Comparison of ENCODE assay signal across 23 mouse cellular contexts in the genomic region with DNA sequence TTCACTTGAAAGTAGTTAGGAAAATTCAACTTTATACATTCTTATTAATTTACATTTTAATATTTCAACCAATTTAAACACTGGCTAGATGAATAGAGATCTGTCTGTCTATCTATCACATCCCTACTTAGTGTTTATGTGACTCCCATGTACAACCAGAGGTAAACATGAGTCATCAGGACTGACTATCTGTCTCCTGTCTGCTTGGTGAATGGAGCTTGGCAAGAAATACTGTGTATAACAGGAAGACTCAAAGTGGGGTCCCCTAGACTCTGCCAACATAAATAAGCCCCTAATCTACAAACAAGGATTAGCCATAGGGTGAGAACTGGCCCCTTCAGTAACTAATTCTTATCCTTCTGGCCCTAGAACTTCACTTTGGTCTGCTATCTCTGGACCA. TPM values are rescaled to one million over a fixed set of nuclear protein-coding genes. Genes with fewer than 3 reads are reported as not detected.
DNase-seq lines count a peak whose midpoint lies in the region; ATAC-seq and TF ChIP-seq lines count a peak whose summit lies in the region.
"Had no signal": no experiment of that assay in that cellular context is flagged by ENCODE, and none has a peak within 500 bp of the region (broad histone marks: within the 10 kb centered on the region; RNA-seq: fewer than 3 reads in every experiment).

No protein-coding gene starts in this region.

- TF ChIP-seq CTCF in lung, adult 2 months (IDR thresholded peaks at IDR 0.05; ENCODE audit: insufficient read depth, low read length): no peak

- DNase-seq in heart, embryonic 10.5 days (ENCODE audit: low spot score): no peak
- no peak for DNase-seq in lung, adult 2 months
- DNase-seq in kidney, postnatal 36 days: no peak
- no peak for DNase-seq in frontal cortex, postnatal 10 days (ENCODE audit: low spot score in 2 of 2)
- DNase-seq: adrenal gland, adult 2 months; cerebellum, adult 2 months; heart, adult 11 months; kidney, adult 8-10 months; kidney, postnatal 25 days; layer of hippocampus, adult 9-11 months; lung, adult 18-20 months; right cerebral cortex, postnatal 4 days; thymus, postnatal 36 days had no signal

- no peaks in the 10 kb centered on the region for H3K27me3 ChIP-seq in heart, embryonic 15.5 days
- H3K27me3 ChIP-seq in heart, embryonic 10.5 days (ENCODE audit: insufficient read depth, poor library complexity, severe bottlenecking): no peaks in the 10 kb centered on the region
- H3K27me3 ChIP-seq in lung, embryonic 15.5 days: no peaks in the 10 kb centered on the region
- no peaks in the 10 kb centered on the region for H3K27me3 ChIP-seq in intestine, embryonic 15.5 days (replicated peaks)
- H3K27me3 ChIP-seq in stomach, embryonic 16.5 days (ENCODE audit: control insufficient read depth, insufficient read depth, low read length): no peaks in the 10 kb centered on the region
- H3K27me3 ChIP-seq: limb, embryonic 12.5 days; midbrain, embryonic 13.5 days; neural tube, embryonic 12.5 days had no signal

- peak overlapping the region; percentile 24; the same call in 1 of the 2 replicates for H3K27ac ChIP-seq in heart, embryonic 15.5 days
- no peak overlapping the region; the same call in 1 of the 2 replicates for H3K27ac ChIP-seq in heart, embryonic 10.5 days
- peak overlapping the region; percentile 70 for H3K27ac ChIP-seq in lung, embryonic 15.5 days
- peak overlapping the region; percentile 58 for H3K27ac ChIP-seq in intestine, embryonic 15.5 days
- H3K27ac ChIP-seq in stomach, embryonic 16.5 days (ENCODE audit: low read length): peak overlapping the region; percentile 69
- H3K27ac ChIP-seq: hindbrain, embryonic 10.5 days; hindbrain, postnatal 0 days; limb, embryonic 12.5 days; midbrain, embryonic 13.5 days; neural tube, embryonic 12.5 days had no signal

- no peaks in the 10 kb centered on the region for H3K36me3 ChIP-seq in heart, embryonic 15.5 days
- H3K36me3 ChIP-seq in heart, embryonic 10.5 days: no peaks in the 10 kb centered on the region
- H3K36me3 ChIP-seq in lung, embryonic 15.5 days: no peaks in the 10 kb centered on the region
- H3K36me3 ChIP-seq in intestine, embryonic 15.5 days: no peaks in the 10 kb centered on the region
- H3K36me3 ChIP-seq in stomach, embryonic 16.5 days (ENCODE audit: control insufficient read depth, insufficient read depth, low read length): no peaks in the 10 kb centered on the region
- H3K36me3 ChIP-seq: hindbrain, embryonic 10.5 days; limb, embryonic 12.5 days; midbrain, embryonic 13.5 days; neural tube, embryonic 12.5 days had no signal

- H3K9me3 ChIP-seq in heart, embryonic 15.5 days (replicated peaks): no peaks in the 10 kb centered on the region
- no peaks in the 10 kb centered on the region for H3K9me3 ChIP-seq in heart, embryonic 10.5 days
- no peaks in the 10 kb centered on the region for H3K9me3 ChIP-seq in lung, embryonic 15.5 days
- no peaks in the 10 kb centered on the region for H3K9me3 ChIP-seq in intestine, embryonic 15.5 days
- no peaks in the 10 kb centered on the region for H3K9me3 ChIP-seq in stomach, embryonic 16.5 days (replicated peaks; ENCODE audit: control insufficient read depth, low read length)
- H3K9me3 ChIP-seq: hindbrain, embryonic 10.5 days; midbrain, embryonic 13.5 days; neural tube, embryonic 12.5 days had no signal

- H3K4me2 ChIP-seq in heart, embryonic 15.5 days: no peak overlapping the region
- no peak overlapping the region for H3K4me2 ChIP-seq in lung, embryonic 15.5 days
- H3K4me2 ChIP-seq in intestine, embryonic 15.5 days (replicated peaks): no peak overlapping the region
- no peak overlapping the region for H3K4me2 ChIP-seq in stomach, embryonic 16.5 days (ENCODE audit: low read depth, low read length)
- H3K4me2 ChIP-seq: limb, embryonic 12.5 days; midbrain, embryonic 13.5 days; neural tube, embryonic 12.5 days had no signal

- 0 out of 2 replicates have a peak, but pooled peaks have one; percentile 39 for ATAC-seq in heart, embryonic 15.5 days (replicated peaks; ENCODE audit: insufficient number of reproducible peaks, insufficient read depth, low FRiP score, low read depth)
- ATAC-seq in lung, embryonic 15.5 days (ENCODE audit: borderline replicate concordance, extremely low read depth, low FRiP score, low TSS enrichment): no peak
- no peak for ATAC-seq in intestine, embryonic 15.5 days
- peak; percentile 47; the same call in 1 of the 2 replicates for ATAC-seq in stomach, embryonic 16.5 days (ENCODE audit: insufficient read depth, low FRiP score)
- ATAC-seq: hindbrain, postnatal 0 days; midbrain, embryonic 13.5 days had no signal

- no peak overlapping the region for H3K4me3 ChIP-seq in heart, embryonic 15.5 days
- no peak overlapping the region for H3K4me3 ChIP-seq in heart, embryonic 10.5 days
- H3K4me3 ChIP-seq in lung, embryonic 15.5 days: no peak overlapping the region
- H3K4me3 ChIP-seq in lung, adult 2 months (replicated peaks; ENCODE audit: extremely low read depth, low read depth, low read length): no peak overlapping the region
- no peak overlapping the region for H3K4me3 ChIP-seq in intestine, embryonic 15.5 days (replicated peaks)
- no peak overlapping the region for H3K4me3 ChIP-seq in stomach, embryonic 16.5 days (replicated peaks; ENCODE audit: low read length)
- H3K4me3 ChIP-seq: hindbrain, embryonic 10.5 days; left cerebral cortex, adult 2 months; limb, embryonic 12.5 days; midbrain, embryonic 13.5 days; neural tube, embryonic 12.5 days had no signal

- H3K9ac ChIP-seq in heart, embryonic 15.5 days: no peak overlapping the region
- no peak overlapping the region for H3K9ac ChIP-seq in lung, embryonic 15.5 days
- H3K9ac ChIP-seq in intestine, embryonic 15.5 days: no peak overlapping the region
- no peak overlapping the region for H3K9ac ChIP-seq in stomach, embryonic 16.5 days (ENCODE audit: low read length)
- H3K9ac ChIP-seq: limb, embryonic 12.5 days; midbrain, embryonic 13.5 days; neural tube, embryonic 12.5 days had no signal

- TF ChIP-seq POLR2A in lung, adult 2 months (IDR thresholded peaks at IDR 0.05; ENCODE audit: borderline replicate concordance, extremely low read depth, low read depth, low read length): no peak

- no peaks in the 10 kb centered on the region for H3K4me1 ChIP-seq in heart, embryonic 15.5 days (replicated peaks)
- no peaks in the 10 kb centered on the region for H3K4me1 ChIP-seq in heart, embryonic 10.5 days
- 0 out of 2 replicates have a peak, but pooled peaks cover 6% of the 10 kb centered on the region for H3K4me1 ChIP-seq in lung, embryonic 15.5 days
- H3K4me1 ChIP-seq in lung, adult 2 months (ENCODE audit: control insufficient read depth, insufficient read depth, low read length): no peaks in the 10 kb centered on the region
- 0 out of 2 replicates have a peak, but pooled peaks cover 2% of the 10 kb centered on the region for H3K4me1 ChIP-seq in intestine, embryonic 15.5 days (replicated peaks)
- H3K4me1 ChIP-seq in stomach, embryonic 16.5 days (ENCODE audit: control insufficient read depth, insufficient read depth, low read length): peaks cover 3% of the 10 kb centered on the region; the same call in 1 of the 2 replicates
- H3K4me1 ChIP-seq: hindbrain, embryonic 10.5 days; midbrain, embryonic 13.5 days; neural tube, embryonic 12.5 days had no signal

RNA-seq across cellular contexts. Expression of a gene that starts 39.1 kb away (rescaled TPM):
- 30.4 and 31.9 TPM in 2 replicates for polyA plus RNA-seq in heart, embryonic 15.5 days (2015; fragmentation: Nextera tagmentation; extraction: Ambion mirVana)
- polyA plus RNA-seq in heart, embryonic 10.5 days (2016; fragmentation: Nextera tagmentation; extraction: Ambion mirVana): 49.0 and 65.8 TPM in 2 replicates
- polyA plus RNA-seq in lung, embryonic 15.5 days (2015; fragmentation: Nextera tagmentation; extraction: Ambion mirVana): 68.2 and 80.2 TPM in 2 replicates
- 39.6 and 45.5 TPM in 2 replicates for polyA plus RNA-seq in lung, adult 2 months (2012; rRNA removed)
- polyA plus RNA-seq in intestine, embryonic 15.5 days (2015; fragmentation: Nextera tagmentation; extraction: Ambion mirVana): 60.8 and 69.4 TPM in 2 replicates
- 52.0 and 58.6 TPM in 2 replicates for polyA plus RNA-seq in stomach, embryonic 16.5 days (2015; fragmentation: Nextera tagmentation; extraction: Ambion mirVana)

Comparison
In these comparisons a context has a peak if more than half of its experiments do, and no peak if none do; other contexts are left out.
1. ATAC-seq: peak in heart, embryonic 15.5 days (single experiment) and stomach, embryonic 16.5 days (single experiment); none in lung, embryonic 15.5 days (single experiment) and intestine, embryonic 15.5 days (single experiment).